Mouse (Mus musculus) embryonic facial prominence, embryonic 12.5 days (tissue): Measurements from ENCODE around the gene Sulf2. TPM values are rescaled to one million over a fixed set of nuclear protein-coding genes. Genes with fewer than 3 reads are reported as not detected.

Source experiments
- ATAC-seq: fragments of 200-750 bp; cut with Nextera tagmentation; 2 replicates; pipeline ENCODE4 v1.8.0; 2017; ENCODE audit not compliant: insufficient number of reproducible peaks, insufficient read depth, low FRiP score, low TSS enrichment
- H3K27ac ChIP-seq: fragments of 300-500 bp; sonication (generic); 2 replicates; pipeline ENCODE4 v1.5.1; 2016; ENCODE audit warnings: mild to moderate bottlenecking
- H3K27me3 ChIP-seq: fragments of 300-500 bp; sonication (generic); 2 replicates; pipeline ENCODE4 v1.6.1; 2016; ENCODE audit warnings: mild to moderate bottlenecking, moderate library complexity
- H3K36me3 ChIP-seq: fragments of 300-500 bp; sonication (generic); 2 replicates; pipeline ENCODE4 v1.6.1; 2016; ENCODE audit warnings: mild to moderate bottlenecking
- H3K4me1 ChIP-seq: fragments of 300-500 bp; sonication (generic); 2 replicates; pipeline ENCODE4 v1.6.1; 2016
- H3K4me2 ChIP-seq: fragments of 300-500 bp; sonication (generic); replicated peaks from 2 replicates; pipeline ENCODE4 v1.6.1; 2016; ENCODE audit warnings: mild to moderate bottlenecking, moderate library complexity
- H3K4me3 ChIP-seq: fragments of 300-500 bp; sonication (generic); 2 replicates; pipeline ENCODE4 v1.5.1; 2016; ENCODE audit warnings: mild to moderate bottlenecking
- H3K9ac ChIP-seq: fragments of 300-500 bp; sonication (generic); 2 replicates; pipeline ENCODE4 v1.6.1; 2016; ENCODE audit warnings: mild to moderate bottlenecking, moderate library complexity
- H3K9me3 ChIP-seq: fragments of 300-500 bp; sonication (generic); 2 replicates; pipeline ENCODE4 v1.6.1; 2016; ENCODE audit warnings: mild to moderate bottlenecking, moderate library complexity
- WGBS: fragments of 180-500 bp; shearing (Covaris S2); methylation state at CpG from one replicate; pipeline ENCODE4 v1.1.7; 2016; 5-methylcytosine and 5-hydroxymethylcytosine counted together
- polyA plus RNA-seq: library from polyadenylated mRNA; unstranded; fragments of >200 nt; fragmentation: Nextera tagmentation; extraction: Ambion mirVana; gene quantifications from 2 replicates; pipeline ENCODE4 v1.2.1, GENCODE M21; 2016

Sulf2 gene
- polyA plus RNA-seq, 1 experiment from 2014 or later = 229 TPM

DNA sequence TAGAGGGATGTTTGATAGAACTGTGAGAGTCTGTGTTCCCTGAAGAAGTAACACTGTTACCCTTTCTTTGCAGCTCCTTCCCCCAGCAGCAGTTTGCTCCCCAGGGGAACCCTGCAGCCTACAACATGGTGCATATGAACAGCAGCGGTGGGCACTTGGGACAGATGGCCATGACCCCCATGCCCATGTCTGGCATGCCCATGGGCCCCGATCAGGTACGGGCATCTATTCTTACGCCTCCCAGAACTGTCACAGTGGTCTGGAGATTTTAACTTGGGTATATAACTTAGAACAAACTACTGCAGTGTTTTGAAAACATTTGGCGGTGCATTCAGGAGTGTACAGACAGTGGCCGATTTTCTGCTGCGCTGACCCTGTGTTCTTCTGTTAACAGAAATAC, 85.7 kb downstream of the Sulf2 start:
- Histone ChIP-seq H3K36me3 (peaks cover 67% of the 10 kb centered on the region), H3K4me2 (no peak overlapping the region), H3K4me3 (no peak overlapping the region), H3K27me3 (no peaks in the 10 kb centered on the region), H3K9me3 (no peaks in the 10 kb centered on the region), H3K4me1 (no peaks in the 10 kb centered on the region), H3K27ac (no peak overlapping the region), H3K9ac (no peak overlapping the region)
- ATAC-seq = no peak
- WGBS = 94% methylated on average over 7 of the region's 7 CpGs

DNA sequence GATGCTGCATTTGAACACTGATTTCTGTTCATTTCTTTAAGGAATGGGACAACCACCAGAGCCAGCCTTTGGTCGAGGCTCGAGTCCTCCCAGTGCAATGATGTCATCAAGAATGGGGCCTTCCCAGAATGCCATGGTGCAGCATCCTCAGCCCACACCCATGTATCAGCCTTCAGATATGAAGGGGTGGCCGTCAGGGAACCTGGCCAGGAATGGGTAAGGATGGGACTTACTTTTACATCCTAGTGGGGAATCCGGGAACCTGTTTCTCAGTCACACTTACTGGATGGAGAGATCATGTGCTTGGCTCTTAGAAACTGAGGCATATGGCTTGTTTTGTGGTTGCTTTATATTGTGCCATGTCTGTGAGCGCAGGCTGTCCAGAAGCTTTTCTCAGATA, 86.3 kb downstream of the Sulf2 start:
- WGBS = 85% methylated on average over 5 of the region's 5 CpGs
- peaks cover 62% of the 10 kb centered on the region for H3K36me3 ChIP-seq
- no peak for ATAC-seq
- H3K27ac ChIP-seq = no peak overlapping the region
- no peaks in the 10 kb centered on the region for H3K9me3 ChIP-seq
- no peaks in the 10 kb centered on the region for H3K4me1 ChIP-seq
- no peaks in the 10 kb centered on the region for H3K27me3 ChIP-seq
- no peak overlapping the region for H3K4me2 ChIP-seq
- H3K4me3 ChIP-seq = no peak overlapping the region
- no peak overlapping the region for H3K9ac ChIP-seq

DNA sequence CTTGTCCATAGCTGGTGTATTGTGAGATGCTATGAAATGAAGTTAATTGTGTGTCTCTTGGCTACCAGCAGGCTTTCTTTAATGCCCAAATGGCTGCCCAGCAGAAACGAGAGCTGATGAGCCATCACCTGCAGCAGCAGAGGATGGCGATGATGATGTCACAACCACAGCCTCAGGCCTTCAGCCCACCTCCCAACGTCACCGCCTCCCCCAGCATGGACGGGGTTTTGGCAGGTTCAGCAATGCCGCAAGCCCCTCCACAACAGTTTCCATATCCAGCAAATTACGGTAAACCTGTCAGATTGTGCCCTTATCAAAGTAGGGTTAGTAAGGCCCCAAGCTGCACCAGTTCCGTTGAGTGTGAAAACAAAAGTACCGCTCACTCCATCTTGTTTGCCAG, 87.2 kb downstream of the Sulf2 start:
- Histone ChIP-seq H3K9me3 (no peaks in the 10 kb centered on the region), H3K9ac (no peak overlapping the region), H3K27me3 (no peaks in the 10 kb centered on the region), H3K4me3 (no peak overlapping the region), H3K4me2 (no peak overlapping the region), H3K4me1 (no peaks in the 10 kb centered on the region), H3K27ac (no peak overlapping the region), H3K36me3 (peaks cover 62% of the 10 kb centered on the region)
- 85% methylated on average over 9 of the region's 9 CpGs for WGBS
- ATAC-seq = no peak

DNA sequence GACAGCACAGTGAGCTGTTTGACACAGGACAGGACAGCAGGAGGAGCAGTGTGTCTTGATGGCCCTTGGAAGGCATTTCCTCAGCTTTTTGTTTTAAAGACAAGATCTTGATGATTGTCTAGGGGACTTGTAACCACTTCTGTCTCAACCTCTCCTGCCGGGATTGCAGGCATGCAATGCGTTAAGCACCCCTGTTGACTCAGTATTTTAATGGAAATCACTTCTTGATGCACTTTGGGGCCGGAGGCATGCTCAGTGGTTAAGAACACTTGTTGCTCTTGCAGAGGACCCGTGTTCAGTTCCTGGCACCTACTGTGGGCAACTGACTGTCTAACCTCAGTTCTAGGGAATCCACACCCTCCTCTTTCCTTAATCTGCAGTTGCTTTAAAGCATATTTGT, 89.0 kb downstream of the Sulf2 start:
- no peaks in the 10 kb centered on the region for H3K4me1 ChIP-seq
- no peak overlapping the region for H3K27ac ChIP-seq
- H3K9me3 ChIP-seq = no peaks in the 10 kb centered on the region
- H3K27me3 ChIP-seq = no peaks in the 10 kb centered on the region
- no peak overlapping the region for H3K9ac ChIP-seq
- H3K4me3 ChIP-seq = no peak overlapping the region
- no peak overlapping the region for H3K4me2 ChIP-seq
- WGBS = 81% methylated on average over 4 of the region's 4 CpGs
- ATAC-seq = no peak
- peaks cover 57% of the 10 kb centered on the region for H3K36me3 ChIP-seq

DNA sequence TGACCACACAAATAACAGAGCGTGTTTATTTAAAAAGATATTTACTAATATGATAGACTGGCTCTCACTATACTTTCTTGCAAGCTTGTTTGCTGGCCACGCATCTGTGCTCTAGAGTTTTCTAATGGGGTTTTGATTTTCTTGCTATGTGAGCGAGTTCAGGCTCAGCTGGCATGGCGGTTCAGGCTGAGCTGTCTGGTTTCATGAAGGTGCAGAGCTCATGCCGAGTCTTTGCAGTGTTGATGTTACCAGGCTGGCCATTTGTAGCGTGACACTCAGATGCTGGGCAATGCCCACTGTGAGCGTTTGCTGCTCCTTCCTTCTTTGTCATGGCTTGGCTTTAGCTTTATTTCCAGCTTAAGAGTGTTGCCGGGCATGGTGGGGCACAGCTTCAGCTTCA, 93.0 kb downstream of the Sulf2 start:
- Histone ChIP-seq H3K27ac (no peak overlapping the region; the same call in 1 of the 2 replicates), H3K27me3 (no peaks in the 10 kb centered on the region), H3K4me2 (no peak overlapping the region), H3K9ac (no peak overlapping the region), H3K4me3 (no peak overlapping the region), H3K36me3 (peaks cover 57% of the 10 kb centered on the region), H3K4me1 (no peaks in the 10 kb centered on the region), H3K9me3 (no peaks in the 10 kb centered on the region)
- 82% methylated on average over 8 of the region's 8 CpGs for WGBS
- no peak for ATAC-seq

DNA sequence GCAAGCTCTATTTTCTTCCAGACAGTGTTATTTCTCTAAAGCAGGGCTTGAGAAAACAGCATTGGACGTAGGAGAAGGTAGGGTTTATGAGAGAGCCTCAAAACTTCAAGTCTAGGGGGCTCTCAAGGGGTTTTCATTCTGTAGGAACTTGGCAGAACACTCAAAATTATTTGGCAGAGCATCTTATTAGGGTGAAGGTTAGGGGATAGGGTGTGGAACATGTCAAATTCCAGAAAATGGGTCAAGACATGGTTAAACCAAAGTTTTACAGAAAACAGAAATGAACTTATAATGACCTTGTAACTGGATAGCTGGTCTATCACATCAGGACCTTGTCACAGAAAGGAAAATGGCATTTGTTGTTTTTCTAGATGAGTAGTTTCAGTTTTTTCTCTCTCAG, 93.5 kb downstream of the Sulf2 start:
- Histone ChIP-seq H3K4me3 (no peak overlapping the region), H3K27me3 (no peaks in the 10 kb centered on the region), H3K9ac (no peak overlapping the region), H3K9me3 (no peaks in the 10 kb centered on the region), H3K27ac (no peak overlapping the region), H3K4me2 (no peak overlapping the region), H3K36me3 (peaks cover 59% of the 10 kb centered on the region), H3K4me1 (no peaks in the 10 kb centered on the region)
- no peak for ATAC-seq
- 60% methylated on average over 1 of the region's 1 CpGs for WGBS

DNA sequence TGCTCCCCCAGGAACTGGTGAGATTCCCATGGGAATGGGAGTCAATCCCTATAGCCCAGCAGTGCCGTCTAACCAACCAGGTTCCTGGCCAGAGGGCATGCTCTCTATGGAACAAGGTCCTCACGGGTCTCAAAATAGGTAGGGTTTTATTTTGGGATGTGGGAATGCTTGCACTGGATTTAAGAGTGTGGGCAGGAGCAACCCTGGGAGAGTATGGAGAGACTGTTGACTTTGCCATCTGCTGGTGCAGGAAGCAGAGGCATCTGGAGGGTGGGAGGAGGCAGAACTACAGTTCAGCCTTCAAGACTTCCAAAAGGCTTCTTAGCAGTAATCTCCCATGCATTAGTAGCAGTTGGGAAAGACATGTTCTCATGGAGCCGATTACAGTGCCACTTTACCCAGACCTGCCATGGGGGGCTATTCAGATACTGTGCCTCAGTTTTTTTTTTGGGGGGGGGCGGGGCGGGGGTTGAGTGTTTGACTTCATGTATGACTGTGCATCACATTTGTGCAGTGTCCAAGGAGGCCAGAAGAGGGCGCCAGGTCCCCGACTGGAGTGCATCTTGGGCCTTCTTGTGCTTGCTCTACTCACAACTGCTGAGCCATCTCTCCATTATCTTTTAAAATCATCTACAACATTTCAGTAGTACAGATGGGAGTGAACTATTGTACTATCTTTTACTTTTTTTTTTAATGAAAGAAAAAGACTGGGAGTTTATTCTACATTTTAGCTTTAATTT, 95.6 kb downstream of the Sulf2 start:
- WGBS = 74% methylated on average over 7 of the region's 7 CpGs
- peaks cover 59% of the 10 kb centered on the region for H3K36me3 ChIP-seq

DNA sequence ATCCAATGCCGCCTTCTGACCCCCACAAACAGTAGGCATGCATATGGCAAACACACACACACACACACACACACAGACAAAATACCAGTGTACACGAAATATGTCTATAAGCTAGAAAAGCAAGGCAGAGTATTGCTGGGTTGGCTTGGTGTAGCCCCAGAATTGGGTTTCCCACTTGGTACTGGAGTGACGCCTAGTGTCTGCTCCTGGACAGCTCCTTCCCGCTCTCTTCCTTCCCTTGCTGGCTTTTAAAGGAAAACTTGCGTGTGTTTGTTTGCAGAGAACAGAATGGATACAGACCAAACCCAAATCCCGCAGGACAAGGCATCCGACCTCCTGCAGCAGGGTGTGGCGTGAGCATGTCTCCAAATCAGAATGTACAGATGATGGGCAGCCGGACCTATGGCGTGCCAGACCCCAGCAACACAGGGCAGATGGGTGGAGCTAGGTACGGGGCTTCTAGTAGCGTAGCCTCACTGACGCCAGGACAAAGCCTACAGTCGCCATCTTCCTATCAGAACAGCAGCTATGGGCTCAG, 101.4 kb downstream of the Sulf2 start:
- no peaks in the 10 kb centered on the region for H3K27me3 ChIP-seq
- ATAC-seq = no peak
- 89% methylated on average over 14 of the region's 14 CpGs for WGBS
- H3K36me3 ChIP-seq = peaks cover 60% of the 10 kb centered on the region
- no peaks in the 10 kb centered on the region for H3K4me1 ChIP-seq
- no peak overlapping the region for H3K4me3 ChIP-seq
- H3K9ac ChIP-seq = no peak overlapping the region
- H3K9me3 ChIP-seq = no peaks in the 10 kb centered on the region
- no peak overlapping the region for H3K4me2 ChIP-seq
- H3K27ac ChIP-seq = no peak overlapping the region

More for the DNA sequence above, 95.6 kb downstream of the Sulf2 start:
- ATAC-seq = no peak
- H3K4me1 ChIP-seq = no peaks in the 10 kb centered on the region
- H3K9ac ChIP-seq = no peak overlapping the region
- no peak overlapping the region for H3K4me3 ChIP-seq
- no peak overlapping the region for H3K4me2 ChIP-seq
- H3K27me3 ChIP-seq = no peaks in the 10 kb centered on the region
- H3K9me3 ChIP-seq = no peaks in the 10 kb centered on the region
- no peak overlapping the region for H3K27ac ChIP-seq

DNA sequence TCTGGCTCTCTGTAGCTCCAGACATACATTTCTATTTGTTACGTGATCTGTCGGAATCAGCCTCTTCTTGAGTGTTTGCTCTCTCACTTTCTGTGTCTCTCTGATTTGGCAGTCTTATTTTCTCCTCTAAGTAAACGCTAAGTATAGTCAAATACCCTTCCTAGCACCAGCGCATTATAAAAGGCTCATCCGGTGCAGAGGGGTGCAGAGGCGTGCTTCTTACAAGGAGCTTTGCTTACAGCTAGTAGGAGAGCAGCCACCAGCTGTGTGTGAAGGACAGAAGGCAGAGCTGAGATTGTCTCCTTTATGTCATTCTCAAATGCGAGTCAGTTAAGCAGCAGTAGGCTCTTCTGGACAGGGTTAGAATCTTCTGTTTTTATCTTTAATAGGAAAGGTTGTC, 103.5 kb downstream of the Sulf2 start:
- peaks cover 65% of the 10 kb centered on the region for H3K36me3 ChIP-seq
- no peak overlapping the region for H3K4me3 ChIP-seq
- H3K27ac ChIP-seq = no peak overlapping the region
- no peaks in the 10 kb centered on the region for H3K4me1 ChIP-seq
- H3K9me3 ChIP-seq = no peaks in the 10 kb centered on the region
- ATAC-seq = no peak
- no peaks in the 10 kb centered on the region for H3K27me3 ChIP-seq
- WGBS = 93% methylated on average over 7 of the region's 7 CpGs
- no peak overlapping the region for H3K4me2 ChIP-seq
- H3K9ac ChIP-seq = no peak overlapping the region

DNA sequence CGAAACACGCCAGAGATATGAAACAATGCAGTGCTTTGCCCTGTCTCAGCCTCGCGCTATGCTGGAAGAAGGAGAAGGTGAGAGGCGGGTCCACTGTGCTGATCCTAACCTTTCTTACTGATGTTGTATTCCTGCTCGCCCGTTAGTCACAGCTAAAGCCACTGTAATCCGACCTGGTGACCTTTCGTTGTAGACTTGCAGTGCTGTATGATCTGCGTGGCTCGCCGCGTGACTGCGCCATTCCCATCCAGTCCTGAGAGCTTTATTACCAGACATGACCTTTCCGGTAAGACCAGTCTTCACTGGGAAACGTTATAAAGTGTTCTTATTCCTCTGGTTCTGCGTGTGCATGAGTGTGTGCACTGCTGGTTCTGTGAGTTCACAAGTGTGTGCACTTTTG, 104.0 kb downstream of the Sulf2 start:
- Histone ChIP-seq H3K4me3 (no peak overlapping the region), H3K36me3 (peaks cover 65% of the 10 kb centered on the region), H3K9me3 (no peaks in the 10 kb centered on the region), H3K4me1 (no peaks in the 10 kb centered on the region), H3K4me2 (no peak overlapping the region), H3K27ac (no peak overlapping the region), H3K27me3 (no peaks in the 10 kb centered on the region), H3K9ac (no peak overlapping the region)
- no peak for ATAC-seq
- 82% methylated on average over 17 of the region's 17 CpGs for WGBS

DNA sequence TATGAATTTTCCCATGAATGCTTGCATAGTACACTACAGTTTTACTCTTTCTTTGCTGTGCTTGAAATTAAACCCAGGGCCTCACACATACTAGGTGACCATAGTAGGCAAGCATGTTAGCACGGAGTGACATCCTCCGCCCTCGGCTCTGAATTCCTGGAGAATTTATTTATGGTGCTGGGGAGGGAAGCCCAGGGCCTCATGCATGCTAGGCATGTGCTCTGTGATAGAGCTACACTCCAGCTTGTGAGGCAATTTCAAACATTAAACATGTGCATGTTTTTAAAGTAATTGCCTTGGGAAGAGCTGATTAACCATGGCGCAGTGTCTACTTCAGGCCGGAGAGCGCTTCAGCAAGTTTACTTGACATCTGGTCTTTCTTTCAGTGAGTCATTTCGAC, 106.6 kb downstream of the Sulf2 start:
- WGBS = 77% methylated on average over 7 of the region's 7 CpGs
- H3K9ac ChIP-seq = no peak overlapping the region
- H3K27me3 ChIP-seq = no peaks in the 10 kb centered on the region
- ATAC-seq = no peak
- peaks cover 42% of the 10 kb centered on the region for H3K36me3 ChIP-seq
- peaks cover 16% of the 10 kb centered on the region for H3K4me1 ChIP-seq
- no peaks in the 10 kb centered on the region for H3K9me3 ChIP-seq
- H3K4me2 ChIP-seq = no peak overlapping the region
- no peak overlapping the region for H3K27ac ChIP-seq
- no peak overlapping the region for H3K4me3 ChIP-seq

DNA sequence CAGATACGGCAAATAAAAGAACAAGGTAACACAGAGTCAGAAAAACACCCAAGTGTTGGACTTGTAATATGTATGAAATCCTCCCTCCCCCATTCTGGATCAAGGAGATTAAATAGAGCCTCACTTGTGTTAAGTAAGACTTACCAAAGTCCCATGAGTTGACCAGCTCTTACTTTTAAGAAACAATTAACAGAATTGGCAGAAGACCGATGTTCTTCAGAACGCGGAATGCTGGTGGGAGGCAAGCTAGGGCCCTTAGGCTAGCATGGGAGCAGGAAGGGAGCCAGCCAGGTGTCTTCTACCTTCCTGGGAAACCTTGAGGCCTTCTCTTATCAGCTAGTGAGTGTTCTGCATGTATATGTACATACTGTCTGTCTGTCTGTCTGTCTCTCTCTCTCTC, 107.5 kb downstream of the Sulf2 start:
- no peaks in the 10 kb centered on the region for H3K9me3 ChIP-seq
- ATAC-seq = no peak
- H3K4me3 ChIP-seq = no peak overlapping the region
- H3K9ac ChIP-seq = no peak overlapping the region
- H3K4me2 ChIP-seq = no peak overlapping the region
- H3K4me1 ChIP-seq = peaks cover 22% of the 10 kb centered on the region
- no peak overlapping the region for H3K27ac ChIP-seq
- WGBS = 96% methylated on average over 4 of the region's 4 CpGs
- peaks cover 38% of the 10 kb centered on the region for H3K36me3 ChIP-seq
- no peaks in the 10 kb centered on the region for H3K27me3 ChIP-seq
